Mouse (Mus musculus): ENCODE measurements around the gene Washc4. TPM values are rescaled to one million over a fixed set of nuclear protein-coding genes. Genes with fewer than 3 reads are reported as not detected.

Gene Washc4
- polyA plus RNA-seq, 1 experiment from 2014 or later, result 35.0 TPM

GRCm38 (mm10) chr10:83594526-83594925 lies 51.0 kb downstream of the Washc4 start:
- in situ Hi-C loops (cut with MboI; ENCODE audit: low pct_unique_long_range_greater_than_20kb), result no loop called here
- CTCF ChIA-PET, result interaction anchor here (1.5 kb wide), 1 partner anchor 12 kb away, joined by 3 read pairs; no protein-coding TSS in a partner anchor
- DNase-seq (ENCODE audit: low read depth, low spot score) (no peak), ATAC-seq (no peak)
- POLR2A ChIA-PET, result no interaction called here
- no peak for TF ChIP-seq CTCF (IDR thresholded peaks at IDR 0.05)
- H3K27me3 ChIP-seq, result no peaks in the 10 kb centered on the region

GRCm38 (mm10) chr10:83600650-83601049 lies 57.1 kb downstream of the Washc4 start:
- ATAC-seq (no peak), DNase-seq (ENCODE audit: low read depth, low spot score) (no peak)
- TF ChIP-seq CTCF (IDR thresholded peaks at IDR 0.05), result no peak
- CTCF ChIA-PET, result interaction anchor here (1.1 kb wide), 1 partner anchor 175 kb away, joined by 3 read pairs; no protein-coding TSS in a partner anchor
- in situ Hi-C loops (cut with MboI; ENCODE audit: low pct_unique_long_range_greater_than_20kb), result no loop called here
- POLR2A ChIA-PET, result no interaction called here
- H3K27me3 ChIP-seq, result no peaks in the 10 kb centered on the region

GRCm38 (mm10) chr10:83603956-83604564 lies 60.5 kb downstream of the Washc4 start:
- DNase-seq (ENCODE audit: low read depth, low spot score) (no peak), ATAC-seq (no peak)
- TF ChIP-seq CTCF (IDR thresholded peaks at IDR 0.05), result no peak
- H3K27me3 ChIP-seq, result no peaks in the 10 kb centered on the region
- in situ Hi-C loops (cut with MboI; ENCODE audit: low pct_unique_long_range_greater_than_20kb), result no loop called here
- CTCF ChIA-PET, result no interaction called here
- POLR2A ChIA-PET, result no interaction called here

- TF ChIP-seq CTCF (IDR thresholded peaks at IDR 0.05), result no peak
- in situ Hi-C loops (cut with MboI; ENCODE audit: low pct_unique_long_range_greater_than_20kb), result no loop called here
- ChIA-PET POLR2A (no interaction called here), CTCF (no interaction called here)
- ATAC-seq, result no peak
- H3K27me3 ChIP-seq, result no peaks in the 10 kb centered on the region
- no peak for DNase-seq (ENCODE audit: low read depth, low spot score)
Measured at GRCm38 (mm10) chr10:83605637-83606183, 62.2 kb downstream of the Washc4 start.

- DNase-seq (ENCODE audit: low read depth, low spot score), result no peak
- in situ Hi-C loops (cut with MboI; ENCODE audit: low pct_unique_long_range_greater_than_20kb), result no loop called here
- ChIA-PET CTCF (no interaction called here), POLR2A (no interaction called here)
- H3K27me3 ChIP-seq, result no peaks in the 10 kb centered on the region
- ATAC-seq, result no peak
- no peak for TF ChIP-seq CTCF (IDR thresholded peaks at IDR 0.05)
Measured at GRCm38 (mm10) chr10:83607111-83607510, 63.6 kb downstream of the Washc4 start.

GRCm38 (mm10) chr10:83608596-83608995 lies 65.0 kb downstream of the Washc4 start:
- H3K27me3 ChIP-seq, result no peaks in the 10 kb centered on the region
- no peak for ATAC-seq
- in situ Hi-C loops (cut with MboI; ENCODE audit: low pct_unique_long_range_greater_than_20kb), result no loop called here
- ChIA-PET POLR2A (no interaction called here), CTCF (interaction anchor here (1.9 kb wide), 1 partner anchor 24 kb away, joined by 4 read pairs; no protein-coding TSS in a partner anchor)
- DNase-seq (ENCODE audit: low read depth, low spot score), result no peak
- TF ChIP-seq CTCF (IDR thresholded peaks at IDR 0.05), result no peak

- no peak for DNase-seq (ENCODE audit: low read depth, low spot score)
- no peak for ATAC-seq
- ChIA-PET POLR2A (no interaction called here), CTCF (no interaction called here)
- no peak for TF ChIP-seq CTCF (IDR thresholded peaks at IDR 0.05)
- in situ Hi-C loops (cut with MboI; ENCODE audit: low pct_unique_long_range_greater_than_20kb), result no loop called here
- H3K27me3 ChIP-seq, result no peaks in the 10 kb centered on the region
Measured at GRCm38 (mm10) chr10:83610518-83610917, 67.0 kb downstream of the Washc4 start.

- ATAC-seq (no peak), DNase-seq (ENCODE audit: low read depth, low spot score) (no peak)
- ChIA-PET CTCF (no interaction called here), POLR2A (interaction anchor here (0.6 kb wide), 1 partner anchor 14 kb away, joined by 9 read pairs; no protein-coding TSS in a partner anchor)
- in situ Hi-C loops (cut with MboI; ENCODE audit: low pct_unique_long_range_greater_than_20kb), result no loop called here
- no peak for TF ChIP-seq CTCF (IDR thresholded peaks at IDR 0.05)
- no peaks in the 10 kb centered on the region for H3K27me3 ChIP-seq
Measured at GRCm38 (mm10) chr10:83611863-83612262, 68.3 kb downstream of the Washc4 start.

GRCm38 (mm10) chr10:83612648-83613215 lies 69.2 kb downstream of the Washc4 start:
- POLR2A ChIA-PET, result no interaction called here
- in situ Hi-C loops (cut with MboI; ENCODE audit: low pct_unique_long_range_greater_than_20kb), result no loop called here
- CTCF ChIA-PET, result no interaction called here
- DNase-seq (ENCODE audit: low read depth, low spot score) (peak; percentile 13), ATAC-seq (peak; percentile 57)
- TF ChIP-seq CTCF (IDR thresholded peaks at IDR 0.05), result no peak
- H3K27me3 ChIP-seq, result no peaks in the 10 kb centered on the region

GRCm38 (mm10) chr10:83617366-83617765 lies 73.8 kb downstream of the Washc4 start:
- no peak for ATAC-seq
- ChIA-PET POLR2A (no interaction called here), CTCF (no interaction called here)
- DNase-seq (ENCODE audit: low read depth, low spot score), result no peak
- no peak for TF ChIP-seq CTCF (IDR thresholded peaks at IDR 0.05)
- in situ Hi-C loops (cut with MboI; ENCODE audit: low pct_unique_long_range_greater_than_20kb), result no loop called here
- no peaks in the 10 kb centered on the region for H3K27me3 ChIP-seq

GRCm38 (mm10) chr10:83618819-83619440 lies 75.4 kb downstream of the Washc4 start:
- ATAC-seq (no peak), DNase-seq (ENCODE audit: low read depth, low spot score) (no peak)
- no peak for TF ChIP-seq CTCF (IDR thresholded peaks at IDR 0.05)
- CTCF ChIA-PET, result no interaction called here
- in situ Hi-C loops (cut with MboI; ENCODE audit: low pct_unique_long_range_greater_than_20kb), result no loop called here
- no peaks in the 10 kb centered on the region for H3K27me3 ChIP-seq
- POLR2A ChIA-PET, result interaction anchor here (0.6 kb wide), 1 partner anchor 126 kb away, joined by 5 read pairs; no protein-coding TSS in a partner anchor

Data from Patski (cell line).